Mouse (Mus musculus) limb, embryonic 14.5 days (tissue): ENCODE measurements around the gene Wee2. TPM values are rescaled to one million over a fixed set of nuclear protein-coding genes. Genes with fewer than 3 reads are reported as not detected.
A peak's percentile ranks its signal among the peaks of the same experiment; 100 is the strongest.

Experiments used
- ATAC-seq: fragments of 200-750 bp; cut with Nextera tagmentation; 2 replicates; pipeline ENCODE4 v1.8.0; 2017; ENCODE audit warnings: low read depth, moderate number of reproducible peaks, moderate TSS enrichment; ENCODE audit not compliant: low FRiP score
- DNase-seq: peaks from one replicate; pipeline ENCODE4 v3.0.0-alpha.2; 2015; ENCODE audit warnings: low spot score
- H3K27ac ChIP-seq: fragments of 300-500 bp; sonication (generic); replicated peaks from 2 replicates; pipeline ENCODE4 v1.5.1; 2014; ENCODE audit warnings: low read depth, mild to moderate bottlenecking, low read length, moderate library complexity, mixed read lengths
- H3K27me3 ChIP-seq: fragments of 300-500 bp; sonication (generic); 2 replicates; pipeline ENCODE4 v1.6.1; 2014; ENCODE audit warnings: low read length, mixed read lengths; ENCODE audit not compliant: control insufficient read depth, insufficient read depth
- H3K36me3 ChIP-seq: fragments of 300-500 bp; sonication (generic); 2 replicates; pipeline ENCODE4 v1.6.1; 2014; ENCODE audit warnings: mild to moderate bottlenecking, low read length, moderate library complexity, mixed read lengths; ENCODE audit not compliant: control insufficient read depth, insufficient read depth
- H3K4me1 ChIP-seq: fragments of 300-500 bp; sonication (generic); 2 replicates; pipeline ENCODE4 v1.6.1; 2014; ENCODE audit warnings: antibody characterized with exemption, low read length, mixed read lengths; ENCODE audit not compliant: control insufficient read depth, insufficient read depth
- H3K4me2 ChIP-seq: fragments of 300-500 bp; sonication (generic); replicated peaks from 2 replicates; pipeline ENCODE4 v1.6.1; 2014; ENCODE audit warnings: low read depth, mild to moderate bottlenecking, low read length, moderate library complexity; ENCODE audit not compliant: severe bottlenecking
- H3K4me3 ChIP-seq: fragments of 300-500 bp; sonication (generic); replicated peaks from 2 replicates; pipeline ENCODE4 v1.5.1; 2014; ENCODE audit warnings: low read length
- H3K9ac ChIP-seq: fragments of 300-500 bp; sonication (generic); 2 replicates; pipeline ENCODE4 v1.6.1; 2014; ENCODE audit warnings: mild to moderate bottlenecking, low read depth, low read length, moderate library complexity; ENCODE audit not compliant: severe bottlenecking
- H3K9me3 ChIP-seq: fragments of 300-500 bp; sonication (generic); 2 replicates; pipeline ENCODE4 v1.6.1; 2016; ENCODE audit warnings: low read length; ENCODE audit not compliant: control insufficient read depth
- POLR2A ChIP-seq: fragments of 200-500 bp; IDR thresholded peaks from 2 replicates; pipeline ENCODE4 v1.8.0; 2012; ENCODE audit warnings: inconsistent platforms, mild to moderate bottlenecking, moderate library complexity, borderline replicate concordance; ENCODE audit not compliant: insufficient read depth, insufficient read length; ENCODE audit errors: extremely low read depth
- WGBS: fragments of 180-500 bp; shearing (Covaris S2); extraction: QIAGEN DNeasy Blood & Tissue Kit; methylation state at CpG from one replicate; pipeline ENCODE4 v1.1.7; 2014; 5-methylcytosine and 5-hydroxymethylcytosine counted together
- polyA plus RNA-seq, 2 experiments: library from polyadenylated mRNA; depleted of rRNA in 1 of 2; stranded (reverse) in 1 of 2; unstranded in 1 of 2; fragments of >200 nt; fragmentation: Nextera tagmentation in 1 of 2; extraction: Ambion mirVana in 1 of 2; gene quantifications; 2 replicates each; pipeline versions ENCODE4 v1.2.1 to v1.2.3; 2012 to 2014

Wee2 gene
- polyA plus RNA-seq, 2 experiments: not detected

GRCm38 (mm10) chr6:40471720-40472010 lies 32.8 kb downstream of the Wee2 start:
- ATAC-seq (no peak), DNase-seq (peak; percentile 9)
- Histone ChIP-seq H3K9me3 (no peaks in the 10 kb centered on the region), H3K4me3 (peak overlapping the region; percentile 67), H3K4me1 (peaks cover 4% of the 10 kb centered on the region; the same call in 1 of the 2 replicates), H3K36me3 (peaks cover 34% of the 10 kb centered on the region), H3K27ac (peak overlapping the region; percentile 98), H3K4me2 (peak overlapping the region; percentile 88), H3K27me3 (no peaks in the 10 kb centered on the region), H3K9ac (peak overlapping the region; percentile 92)
- WGBS: under 1% methylated on average over 7 of the region's 7 CpGs
- TF ChIP-seq POLR2A: no peak

GRCm38 (mm10) chr6:40476132-40476531 lies 37.2 kb downstream of the Wee2 start:
- peaks cover 54% of the 10 kb centered on the region for H3K36me3 ChIP-seq
- no peak overlapping the region for H3K9ac ChIP-seq
- no peaks in the 10 kb centered on the region for H3K9me3 ChIP-seq
- TF ChIP-seq POLR2A: no peak
- H3K27ac ChIP-seq: no peak overlapping the region
- DNase-seq (no peak), ATAC-seq (no peak)
- 89% methylated on average over 4 of the region's 4 CpGs for WGBS
- no peak overlapping the region for H3K4me2 ChIP-seq
- no peaks in the 10 kb centered on the region for H3K27me3 ChIP-seq
- peaks cover 4% of the 10 kb centered on the region; the same call in 1 of the 2 replicates for H3K4me1 ChIP-seq
- H3K4me3 ChIP-seq: no peak overlapping the region

- no peak for TF ChIP-seq POLR2A
- Histone ChIP-seq H3K4me2 (no peak overlapping the region), H3K36me3 (peaks cover 64% of the 10 kb centered on the region)
Observed at GRCm38 (mm10) chr6:40479705-40480104, 40.8 kb downstream of the Wee2 start.

GRCm38 (mm10) chr6:40482318-40482717 lies 43.4 kb downstream of the Wee2 start:
- TF ChIP-seq POLR2A: no peak
- no peak for DNase-seq
- Histone ChIP-seq H3K36me3 (peaks cover 42% of the 10 kb centered on the region), H3K27ac (no peak overlapping the region), H3K9me3 (no peaks in the 10 kb centered on the region), H3K4me3 (no peak overlapping the region), H3K4me1 (no peaks in the 10 kb centered on the region), H3K27me3 (no peaks in the 10 kb centered on the region), H3K9ac (no peak overlapping the region), H3K4me2 (no peak overlapping the region)
- no peak for ATAC-seq
- 86% methylated on average over 5 of the region's 5 CpGs for WGBS

More at GRCm38 (mm10) chr6:40479705-40480104, 40.8 kb downstream of the Wee2 start:
- Histone ChIP-seq H3K9ac (no peak overlapping the region), H3K4me3 (no peak overlapping the region), H3K27me3 (no peaks in the 10 kb centered on the region), H3K4me1 (no peaks in the 10 kb centered on the region), H3K9me3 (no peaks in the 10 kb centered on the region), H3K27ac (no peak overlapping the region)
- DNase-seq (peak; percentile 7), ATAC-seq (no peak)
- WGBS: 79% methylated on average over 1 of the region's 1 CpGs

GRCm38 (mm10) chr6:40490933-40491332 lies 52.0 kb downstream of the Wee2 start, which contains the start of gene Tas2r137:
TSS of gene Tas2r137 (plus strand) at chr6:40491233.
- Histone ChIP-seq H3K9me3 (no peaks in the 10 kb centered on the region), H3K4me3 (no peak within 1 kb of the TSS), H3K27me3 (no peaks in the 10 kb centered on the region), H3K36me3 (no peaks in the 10 kb centered on the region; the same call in 1 of the 2 replicates), H3K4me1 (no peaks in the 10 kb centered on the region), H3K27ac (no peak within 1 kb of the TSS), H3K4me2 (no peak within 1 kb of the TSS), H3K9ac (no peak within 1 kb of the TSS)
- TF ChIP-seq POLR2A: no peak
- ATAC-seq (no peak), DNase-seq (no peak)

- WGBS: 93% methylated on average over 3 of the region's 3 CpGs
- Histone ChIP-seq H3K36me3 (no peaks in the 10 kb centered on the region), H3K4me1 (no peaks in the 10 kb centered on the region)
Observed at GRCm38 (mm10) chr6:40493229-40493628, 54.3 kb downstream of the Wee2 start, which contains the start of gene Tas2r108. TSS of gene Tas2r108 (plus strand) at chr6:40493529.

More at GRCm38 (mm10) chr6:40493229-40493628, 54.3 kb downstream of the Wee2 start, which contains the start of gene Tas2r108:
- Histone ChIP-seq H3K9me3 (no peaks in the 10 kb centered on the region), H3K4me3 (no peak within 1 kb of the TSS), H3K4me2 (no peak within 1 kb of the TSS), H3K27me3 (no peaks in the 10 kb centered on the region), H3K9ac (no peak within 1 kb of the TSS), H3K27ac (no peak within 1 kb of the TSS)
- TF ChIP-seq POLR2A: no peak
- no peak for DNase-seq
- no peak for ATAC-seq

Other genes with a start within 250 kb of the Wee2 start
- 29.2 and 32.1 TPM in 2 replicates for gene Agk, start 113.9 kb upstream of the Wee2 start, polyA plus RNA-seq (2012; rRNA removed)
- 43.5 and 54.4 TPM in 2 replicates for gene Agk, start 113.9 kb upstream of the Wee2 start, polyA plus RNA-seq (2014; fragmentation: Nextera tagmentation; extraction: Ambion mirVana)
- gene E330009J07Rik, start 3.0 kb upstream of the Wee2 start, polyA plus RNA-seq (2012; rRNA removed): 5.5 and 5.8 TPM in 2 replicates
- gene E330009J07Rik, start 3.0 kb upstream of the Wee2 start, polyA plus RNA-seq (2014; fragmentation: Nextera tagmentation; extraction: Ambion mirVana): 7.2 and 10.3 TPM in 2 replicates
- 67.1 and 104 TPM in 2 replicates for gene Ssbp1, start 32.3 kb downstream of the Wee2 start, polyA plus RNA-seq (2012; rRNA removed)
- 129 and 136 TPM in 2 replicates for gene Ssbp1, start 32.3 kb downstream of the Wee2 start, polyA plus RNA-seq (2014; fragmentation: Nextera tagmentation; extraction: Ambion mirVana)
- gene Tas2r137, start 52.1 kb downstream of the Wee2 start, polyA plus RNA-seq (2012; rRNA removed): not detected in 2 replicates
- gene Tas2r137, start 52.1 kb downstream of the Wee2 start, polyA plus RNA-seq (2014; fragmentation: Nextera tagmentation; extraction: Ambion mirVana): not detected in 2 replicates
- gene Tas2r108, start 54.4 kb downstream of the Wee2 start, polyA plus RNA-seq (2012; rRNA removed): 0.06 and 0.09 TPM in 2 replicates
- 0.18 TPM in 1 of 2 replicates, not detected in the other for gene Tas2r108, start 54.4 kb downstream of the Wee2 start, polyA plus RNA-seq (2014; fragmentation: Nextera tagmentation; extraction: Ambion mirVana)
- not detected in 2 replicates for gene Prss37, start 80.4 kb downstream of the Wee2 start, polyA plus RNA-seq (2012; rRNA removed)
- not detected in 2 replicates for gene Prss37, start 80.4 kb downstream of the Wee2 start, polyA plus RNA-seq (2014; fragmentation: Nextera tagmentation; extraction: Ambion mirVana)
- gene Olfr461, start 116.0 kb downstream of the Wee2 start, polyA plus RNA-seq (2012; rRNA removed): not detected in 2 replicates
- 0.10 TPM in 1 of 2 replicates, not detected in the other for gene Olfr461, start 116.0 kb downstream of the Wee2 start, polyA plus RNA-seq (2014; fragmentation: Nextera tagmentation; extraction: Ambion mirVana)
- 0.05 and 0.13 TPM in 2 replicates for gene Olfr460, start 130.4 kb downstream of the Wee2 start, polyA plus RNA-seq (2012; rRNA removed)
- not detected in 2 replicates for gene Olfr460, start 130.4 kb downstream of the Wee2 start, polyA plus RNA-seq (2014; fragmentation: Nextera tagmentation; extraction: Ambion mirVana)
- gene Clec5a, start 146.7 kb downstream of the Wee2 start, polyA plus RNA-seq (2012; rRNA removed): 0.76 and 0.97 TPM in 2 replicates
- gene Clec5a, start 146.7 kb downstream of the Wee2 start, polyA plus RNA-seq (2014; fragmentation: Nextera tagmentation; extraction: Ambion mirVana): 1.2 and 2.0 TPM in 2 replicates
- gene Tas2r138, start 174.2 kb downstream of the Wee2 start, polyA plus RNA-seq (2012; rRNA removed): not detected in 2 replicates
- gene Tas2r138, start 174.2 kb downstream of the Wee2 start, polyA plus RNA-seq (2014; fragmentation: Nextera tagmentation; extraction: Ambion mirVana): not detected in 2 replicates
- gene Mgam, start 189.7 kb downstream of the Wee2 start, polyA plus RNA-seq (2012; rRNA removed): 0.13 TPM in 2 replicates
- gene Mgam, start 189.7 kb downstream of the Wee2 start, polyA plus RNA-seq (2014; fragmentation: Nextera tagmentation; extraction: Ambion mirVana): 0.23 and 0.57 TPM in 2 replicates